Mouse (Mus musculus) heart, postnatal 4 days (tissue): ENCODE results near the gene Taok2. TPM values are rescaled to one million over a fixed set of nuclear protein-coding genes. Genes with fewer than 3 reads are reported as not detected.
"Not testable (repeated sequence)": the region's sequence is repeated elsewhere in the genome, so short reads cannot be mapped to it uniquely, and the experiment has no call there.

ENCODE experiments used
- DNase-seq: peaks from one replicate; pipeline ENCODE4 v3.0.0; 2021
- total RNA-seq, 2 experiments: library from RNA; stranded (reverse); gene quantifications; 2 replicates each; pipeline ENCODE4 v1.2.3; 2021

The Taok2 gene
- total RNA-seq: 10 to 100 TPM; 65.0 to 66.5 TPM

- peak; percentile 98 for DNase-seq
Observed at GRCm38 (mm10) chr7:126884286-126885164, at the start of gene Taok2. Gene Taok2 (minus strand): TSS chr7:126884703.

- DNase-seq: no peak
Observed at GRCm38 (mm10) chr7:126932652-126933051, 48.1 kb upstream of the Taok2 start.

GRCm38 (mm10) chr7:126929046-126929445 is 44.5 kb upstream of the Taok2 start:
- DNase-seq: no peak

DNA sequence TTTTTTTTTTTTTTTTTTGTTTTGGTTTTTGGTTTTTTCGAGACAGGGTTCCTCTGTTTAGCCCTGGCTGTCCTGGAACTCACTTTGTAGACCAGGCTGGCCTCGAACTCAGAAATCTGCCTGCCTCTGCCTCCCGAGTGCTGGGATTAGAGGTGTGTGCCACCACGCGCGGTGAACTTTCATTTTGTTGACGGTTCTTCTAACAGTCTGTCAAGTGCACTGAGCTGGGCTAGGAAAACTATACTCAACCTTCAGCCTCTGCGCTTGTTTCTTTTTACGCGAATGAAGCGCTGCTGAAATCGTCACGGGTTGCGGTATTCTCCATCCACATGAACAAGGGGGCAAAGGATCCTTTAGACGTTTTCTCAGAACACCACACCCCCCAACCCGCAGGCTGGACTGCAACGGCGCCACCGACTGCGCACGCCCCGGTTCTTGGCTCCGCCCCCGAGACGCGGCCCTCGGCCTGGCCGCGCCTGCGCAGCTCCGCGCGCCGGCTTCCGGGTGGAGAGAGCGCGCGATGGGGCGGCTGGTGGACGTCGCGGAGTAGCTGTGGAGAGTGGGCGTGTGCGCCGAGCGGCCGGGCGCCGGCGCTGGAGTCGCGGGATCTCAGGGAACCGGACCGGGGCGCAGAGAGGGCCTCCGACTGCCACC is 44.0 kb upstream of the Taok2 start, which contains the start of gene Kctd13:
Kctd13 (plus strand) TSS at position 496 of the 654 bp plus-strand sequence.
- DNase-seq: peak; percentile 96

- DNase-seq: no peak
Observed at GRCm38 (mm10) chr7:126926299-126926698, 41.8 kb upstream of the Taok2 start.

- no peak for DNase-seq
Observed at GRCm38 (mm10) chr7:126923999-126924398, 39.5 kb upstream of the Taok2 start.

GRCm38 (mm10) chr7:126922624-126923060 is 38.1 kb upstream of the Taok2 start, which contains the start of gene Tmem219:
Gene Tmem219 (minus strand): TSS chr7:126922917.
- DNase-seq: peak; percentile 60

DNA sequence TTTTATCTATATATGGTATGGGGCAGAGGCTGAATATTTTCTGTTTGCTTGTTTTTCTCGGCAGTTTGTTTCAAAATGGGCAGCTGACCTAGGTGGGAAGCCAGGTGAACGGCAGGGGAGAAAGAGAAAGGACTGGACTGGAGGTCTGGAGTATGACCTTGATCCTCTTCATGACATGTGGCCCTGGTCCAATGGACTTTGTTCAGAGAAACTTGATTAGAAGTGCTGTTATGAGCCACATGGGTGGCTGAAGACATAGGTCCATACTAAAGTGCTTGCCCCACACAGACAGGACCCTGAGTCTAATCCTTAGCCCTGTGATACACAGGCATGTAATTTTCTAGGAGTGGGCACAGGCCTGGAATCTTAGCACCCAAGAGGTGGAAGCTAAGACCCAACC is 37.1 kb upstream of the Taok2 start:
- DNase-seq: no peak

- no peak for DNase-seq
Observed at GRCm38 (mm10) chr7:126919973-126920372, 35.5 kb upstream of the Taok2 start.

GRCm38 (mm10) chr7:126918356-126918755 is 33.9 kb upstream of the Taok2 start:
- not testable (repeated sequence) for DNase-seq

DNA sequence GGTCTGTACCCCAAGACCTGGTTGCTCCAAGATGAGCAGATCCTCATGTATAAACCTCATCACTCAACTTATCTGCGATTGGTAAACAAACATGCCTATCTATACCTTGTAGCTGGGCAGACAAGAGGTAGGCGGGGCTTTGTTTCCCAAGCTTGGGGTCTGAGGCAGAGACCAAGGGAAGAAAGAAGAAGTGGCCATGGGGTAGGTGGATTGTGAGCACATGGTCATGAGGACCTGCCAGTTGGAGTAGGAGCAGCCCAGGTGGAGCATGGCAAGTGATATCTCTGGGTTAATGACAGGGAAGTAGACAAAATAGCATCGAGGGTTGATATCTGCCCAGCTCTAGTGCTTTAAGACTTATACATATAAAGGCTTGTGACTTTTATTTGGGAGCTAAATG is 30.3 kb upstream of the Taok2 start:
- DNase-seq: no peak

- DNase-seq: no peak
Observed at GRCm38 (mm10) chr7:126905590-126905989, 21.1 kb upstream of the Taok2 start.

- not testable (repeated sequence) for DNase-seq
Observed at GRCm38 (mm10) chr7:126899781-126900180, 15.3 kb upstream of the Taok2 start.

DNA sequence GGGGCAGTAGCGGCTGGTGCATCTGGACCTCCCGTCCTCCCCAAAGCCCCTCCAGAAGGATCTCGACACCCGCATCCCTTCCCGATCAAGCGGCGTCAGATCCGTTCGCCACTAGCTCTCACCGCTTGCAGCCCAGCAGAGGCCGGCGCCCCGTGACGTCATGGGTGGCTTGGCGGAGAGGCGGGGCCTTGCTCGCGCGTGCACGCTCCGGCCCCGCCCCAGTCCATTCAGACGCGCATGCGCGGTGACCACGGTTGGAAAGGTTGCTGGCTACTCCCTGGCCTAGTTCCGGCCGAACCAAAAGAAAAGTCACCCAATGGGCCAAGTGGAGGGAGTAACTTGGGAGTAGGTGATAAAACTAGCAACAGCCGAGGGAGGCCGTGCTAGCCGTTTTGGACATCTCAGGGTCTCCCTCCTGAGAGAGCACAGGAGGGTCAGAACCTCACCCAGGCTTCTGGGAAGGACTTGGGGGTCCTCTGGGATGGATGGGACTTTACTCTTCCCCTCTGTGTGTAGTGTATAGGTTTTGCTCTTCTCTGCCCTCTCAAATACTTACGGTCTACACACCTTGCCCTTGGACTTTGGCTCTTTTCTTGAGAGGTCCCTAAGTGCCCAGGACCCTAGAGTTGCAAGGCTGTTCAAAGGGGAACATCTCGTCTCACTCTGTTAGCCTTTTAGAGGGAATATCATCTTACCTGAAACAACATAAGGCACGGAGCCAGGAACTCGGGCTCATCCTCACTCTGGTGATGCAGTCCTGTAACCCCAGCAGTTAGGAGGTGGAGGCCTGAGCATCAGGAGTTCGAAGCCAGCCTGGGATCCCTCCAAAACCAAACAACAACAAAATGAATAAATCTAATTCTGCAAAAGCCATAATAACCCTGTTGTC is 13.8 kb upstream of the Taok2 start:
- peak; percentile 99 for DNase-seq

- DNase-seq: peak; percentile 29
Observed at GRCm38 (mm10) chr7:126897390-126898101, 13.0 kb upstream of the Taok2 start.

DNA sequence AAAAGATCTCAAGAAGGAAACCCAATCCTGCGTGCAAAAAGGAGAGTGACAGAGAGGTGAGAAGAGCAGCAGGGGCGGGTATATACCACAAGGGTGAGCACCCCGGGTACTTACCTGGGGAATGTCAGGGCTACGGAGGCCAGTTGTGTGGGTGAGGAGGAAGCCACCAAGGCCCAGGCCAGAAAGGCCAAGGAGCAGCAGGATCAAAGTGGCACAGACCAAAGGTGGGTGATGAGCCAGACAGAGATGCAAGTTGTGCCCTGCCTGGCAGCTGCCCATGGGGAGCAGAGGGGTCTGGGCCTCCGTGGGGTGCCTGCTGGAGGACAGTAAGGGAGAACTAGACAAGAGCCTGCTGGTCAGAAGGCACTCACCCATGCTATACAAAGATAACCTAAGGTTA is 12.4 kb upstream of the Taok2 start:
- no peak for DNase-seq

DNA sequence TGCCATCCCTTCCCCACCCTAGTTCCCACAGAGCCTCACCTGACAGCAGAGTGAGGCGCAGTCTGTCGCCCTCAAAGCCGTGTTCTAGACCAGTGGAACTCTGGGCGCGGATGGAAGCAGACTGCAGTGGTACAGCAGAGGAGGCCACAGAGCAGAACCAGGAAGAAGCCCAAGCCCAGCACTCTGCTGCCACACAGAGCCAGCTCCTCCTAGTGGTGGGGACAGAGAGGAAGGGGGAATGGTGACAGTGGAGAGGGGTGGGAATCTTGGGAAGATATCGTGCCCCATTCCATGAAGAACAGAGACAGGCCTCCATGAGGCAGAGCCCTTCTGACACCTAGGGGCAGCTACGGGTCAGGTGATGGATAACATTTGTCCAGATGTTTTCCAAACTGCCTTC is 4.3 kb upstream of the Taok2 start:
- no peak for DNase-seq

DNA sequence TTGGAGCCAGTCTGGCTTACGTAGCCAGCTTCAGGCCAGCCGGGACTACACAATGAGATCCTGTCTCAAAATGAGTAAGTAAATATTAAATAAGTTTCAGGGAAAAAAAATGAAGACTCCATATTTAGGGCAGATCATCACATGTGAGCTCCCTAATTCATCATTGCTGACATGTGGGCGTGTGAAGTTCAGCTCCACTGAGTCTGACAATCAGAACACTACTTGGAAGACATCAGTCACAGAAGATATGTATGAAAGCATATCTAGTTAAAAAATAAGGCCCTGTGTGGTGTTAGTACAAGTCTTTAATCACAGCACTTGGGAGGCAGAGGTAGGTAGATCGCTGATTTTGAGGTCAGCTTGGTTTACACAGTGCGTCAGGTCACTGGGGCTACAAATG is 2.8 kb upstream of the Taok2 start:
- DNase-seq: no peak

GRCm38 (mm10) chr7:126883731-126884181 is 747 bp downstream of the Taok2 start:
- no peak for DNase-seq

DNA sequence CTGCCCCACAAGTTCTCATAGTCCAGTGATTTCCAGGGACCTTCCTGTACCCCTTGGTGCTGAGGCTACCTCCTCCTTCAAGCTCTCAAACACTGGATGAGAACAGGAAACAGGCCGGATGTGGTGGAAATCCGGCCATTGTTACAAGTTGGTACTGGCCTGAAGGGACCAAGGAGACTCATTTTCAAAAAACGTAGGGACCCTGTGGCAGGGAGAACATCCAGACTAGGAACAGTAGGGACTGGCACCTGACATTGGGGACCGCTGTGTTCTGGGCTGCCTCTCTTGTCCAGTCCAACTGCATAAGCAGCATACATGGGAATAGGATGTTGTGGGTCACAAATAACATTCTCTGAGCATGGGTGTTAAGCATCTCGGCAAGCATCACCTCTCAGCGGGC is 3.5 kb downstream of the Taok2 start:
- DNase-seq: peak; percentile 43

DNA sequence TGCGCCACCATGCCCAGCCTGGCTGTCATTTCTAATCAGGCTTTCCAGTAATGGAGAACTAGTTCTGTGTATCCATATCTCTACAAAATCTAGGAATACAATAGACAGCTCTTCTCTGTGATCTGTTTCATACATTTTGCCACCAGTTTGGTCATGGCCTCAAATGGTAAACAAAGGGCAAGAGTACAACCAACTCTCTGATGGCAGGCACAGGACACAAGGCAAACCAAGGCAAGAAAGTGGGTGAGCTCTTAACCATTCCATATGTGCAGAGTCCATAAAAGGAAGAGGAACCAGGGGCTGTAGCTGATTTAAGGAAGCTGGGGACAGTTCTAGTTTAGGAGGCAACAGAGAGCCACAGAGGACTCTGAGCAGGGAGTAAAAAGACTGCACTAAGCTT is 7.3 kb downstream of the Taok2 start:
- DNase-seq: no peak

- DNase-seq: no peak
Observed at GRCm38 (mm10) chr7:126870520-126870891, 14.0 kb downstream of the Taok2 start.
